Mouse (Mus musculus) liver, adult 2 months (tissue): ENCODE results near the gene Magi2. TPM values are rescaled to one million over a fixed set of nuclear protein-coding genes. Genes with fewer than 3 reads are reported as not detected.

Source experiments
- DNase-seq: peaks from one replicate; pipeline ENCODE4 v3.0.0-alpha.2; 2011; ENCODE audit warnings: low read depth, low spot score; ENCODE audit errors: extremely low read depth
- H3K27ac ChIP-seq: fragments of 200-500 bp; replicated peaks from 2 replicates; pipeline ENCODE4 v1.5.1; 2012; ENCODE audit warnings: low read depth, mild to moderate bottlenecking, control low read depth, inconsistent platforms, low read length; ENCODE audit not compliant: insufficient read depth
- H3K27me3 ChIP-seq: fragments of 200-500 bp; 2 replicates; pipeline ENCODE4 v1.6.1; 2012; ENCODE audit warnings: mild to moderate bottlenecking, moderate library complexity, low read length, inconsistent platforms; ENCODE audit not compliant: control insufficient read depth, insufficient read depth
- H3K36me3 ChIP-seq: fragments of 200-500 bp; 2 replicates; pipeline ENCODE4 v1.6.1; 2012; ENCODE audit warnings: low read length, inconsistent platforms; ENCODE audit not compliant: control insufficient read depth, insufficient read depth
- H3K4me1 ChIP-seq: fragments of 200-500 bp; 2 replicates; pipeline ENCODE4 v1.6.1; 2011; ENCODE audit warnings: low read length; ENCODE audit not compliant: control insufficient read depth, insufficient read depth
- H3K4me3 ChIP-seq: fragments of 200-500 bp; 2 replicates; pipeline ENCODE4 v1.5.1; 2011; ENCODE audit warnings: low read depth, mild to moderate bottlenecking, control low read depth, low read length, moderate library complexity; ENCODE audit not compliant: insufficient read depth
- H3K79me2 ChIP-seq: fragments of 200-500 bp; 2 replicates; pipeline ENCODE4 v1.6.1; 2012; ENCODE audit warnings: inconsistent platforms, mild to moderate bottlenecking, low read length, moderate library complexity; ENCODE audit not compliant: control insufficient read depth, insufficient read depth
- H3K9ac ChIP-seq: fragments of 200-500 bp; 2 replicates; pipeline ENCODE4 v1.6.1; 2012; ENCODE audit warnings: low read depth, mild to moderate bottlenecking, control low read depth, inconsistent platforms, low read length
- CTCF ChIP-seq: fragments of 200-500 bp; IDR thresholded peaks from 2 replicates; pipeline ENCODE4 v1.5.1; 2011; ENCODE audit warnings: low read depth, low read length, control low read depth
- POLR2A ChIP-seq: fragments of 200-500 bp; IDR thresholded peaks from 2 replicates; pipeline ENCODE4 v1.6.1; 2011; ENCODE audit warnings: low read length, control low read depth; ENCODE audit not compliant: insufficient read depth; ENCODE audit errors: extremely low read depth
- WGBS: fragments of 180-500 bp; shearing (Covaris S2); methylation state at CpG from one replicate; pipeline ENCODE4 v1.1.7; 2018; 5-methylcytosine and 5-hydroxymethylcytosine counted together
- polyA plus RNA-seq: library from polyadenylated mRNA; depleted of rRNA; stranded (reverse); fragments of >200 nt; gene quantifications from 2 replicates; pipeline ENCODE4 v1.2.3, GENCODE M21; 2012
- total RNA-seq: library from RNA; depleted of rRNA; stranded (reverse); fragments of >200 nt; gene quantifications from 2 replicates; pipeline ENCODE4 v1.2.3, GENCODE M21; 2014

Gene Magi2
- total and polyA plus RNA-seq, 2 experiments = 0.06 to 0.18 TPM

GRCm38 (mm10) chr5:19895893-19896292 is 669.1 kb downstream of the Magi2 start:
- Histone ChIP-seq H3K27me3 (no peaks in the 10 kb centered on the region), H3K4me1 (no peaks in the 10 kb centered on the region), H3K4me3 (no peak overlapping the region), H3K9ac (no peak overlapping the region), H3K27ac (no peak overlapping the region), H3K79me2 (no peaks in the 10 kb centered on the region), H3K36me3 (no peaks in the 10 kb centered on the region)
- WGBS = 71% methylated on average over 6 of the region's 6 CpGs
- TF ChIP-seq POLR2A = no peak
- TF ChIP-seq CTCF = no peak
- peak; percentile 24 for DNase-seq

- H3K9ac ChIP-seq = no peak overlapping the region
- H3K27me3 ChIP-seq = no peaks in the 10 kb centered on the region
- no peaks in the 10 kb centered on the region for H3K36me3 ChIP-seq
- no peaks in the 10 kb centered on the region for H3K4me1 ChIP-seq
- TF ChIP-seq CTCF (no peak), POLR2A (no peak)
- WGBS = 69% methylated on average over 8 of the region's 8 CpGs
- H3K4me3 ChIP-seq = no peak overlapping the region
- H3K27ac ChIP-seq = no peak overlapping the region
- no peak for DNase-seq
- H3K79me2 ChIP-seq = no peaks in the 10 kb centered on the region
These were observed 674.8 kb downstream of the Magi2 start for GRCm38 (mm10) chr5:19901625-19902024.

DNA sequence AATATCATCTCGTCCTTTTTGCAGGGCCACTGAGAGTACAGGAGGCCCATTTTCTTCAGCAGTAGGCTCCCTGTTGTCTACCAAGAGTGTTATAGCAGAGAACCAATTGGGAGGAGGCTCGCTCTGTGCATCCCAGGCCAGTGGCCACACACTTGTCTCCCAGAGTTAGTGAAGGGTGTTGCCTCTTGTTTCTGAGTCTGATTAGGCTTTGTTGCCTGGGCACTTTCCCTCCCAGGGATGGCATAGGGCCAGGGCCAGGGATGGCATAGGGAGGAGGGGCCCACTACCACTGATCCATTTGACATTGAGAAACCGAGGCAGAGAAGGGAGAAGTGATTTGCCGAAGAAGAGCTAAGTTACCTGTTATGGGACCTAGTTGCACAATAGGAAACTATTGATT is 679.8 kb downstream of the Magi2 start:
- Histone ChIP-seq H3K27ac (no peak overlapping the region), H3K4me1 (no peaks in the 10 kb centered on the region), H3K4me3 (no peak overlapping the region), H3K27me3 (no peaks in the 10 kb centered on the region), H3K9ac (no peak overlapping the region), H3K36me3 (no peaks in the 10 kb centered on the region), H3K79me2 (no peaks in the 10 kb centered on the region)
- no peak for DNase-seq
- TF ChIP-seq CTCF (no peak), POLR2A (no peak)
- WGBS = 63% methylated on average over 4 of the region's 4 CpGs

- WGBS = 8% methylated on average over 12 of the region's 12 CpGs
- no peaks in the 10 kb centered on the region for H3K79me2 ChIP-seq
- TF ChIP-seq CTCF = no peak
- TF ChIP-seq POLR2A = no peak
- no peaks in the 10 kb centered on the region for H3K4me1 ChIP-seq
- H3K36me3 ChIP-seq = no peaks in the 10 kb centered on the region
- H3K9ac ChIP-seq = no peak overlapping the region
- no peaks in the 10 kb centered on the region for H3K27me3 ChIP-seq
- no peak for DNase-seq
- no peak overlapping the region for H3K27ac ChIP-seq
- no peak overlapping the region for H3K4me3 ChIP-seq
These were observed 680.6 kb downstream of the Magi2 start for GRCm38 (mm10) chr5:19907381-19907982.

DNA sequence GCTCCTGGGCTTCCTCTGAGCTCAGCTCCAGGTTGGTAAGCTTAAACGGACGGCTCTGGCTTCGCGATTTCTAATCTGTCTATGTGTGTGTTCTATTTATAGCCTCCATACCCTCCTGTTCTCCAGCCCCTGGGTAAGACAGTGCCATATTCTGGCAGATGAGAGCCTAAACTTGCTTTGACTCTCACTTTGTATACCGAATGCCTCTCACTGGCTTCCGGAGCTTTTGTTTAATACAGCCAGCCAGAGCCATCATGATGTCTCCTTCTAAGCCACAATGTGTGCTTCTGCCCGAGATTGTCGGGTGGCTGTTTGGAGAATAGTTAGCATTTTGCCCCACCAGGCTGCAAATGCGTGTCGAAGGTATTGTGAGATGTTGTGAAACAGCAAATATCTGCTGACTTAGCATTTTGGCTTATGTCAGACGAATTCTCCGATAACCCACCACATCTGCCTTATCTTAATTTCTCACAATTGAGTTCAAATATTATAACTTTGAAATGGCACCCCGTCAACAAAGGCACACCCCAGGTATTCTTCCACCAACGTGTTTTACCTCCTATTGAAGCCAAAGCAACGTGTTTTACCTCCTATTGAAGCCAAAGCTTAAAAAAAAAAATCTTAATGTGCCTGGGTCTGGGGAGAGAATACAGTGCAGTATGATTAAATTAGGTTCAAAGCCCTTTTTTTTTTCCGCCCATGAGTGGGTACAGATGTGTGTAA is 681.3 kb downstream of the Magi2 start:
- Histone ChIP-seq H3K9ac (no peak overlapping the region), H3K4me1 (no peaks in the 10 kb centered on the region), H3K27me3 (no peaks in the 10 kb centered on the region), H3K4me3 (no peak overlapping the region), H3K36me3 (no peaks in the 10 kb centered on the region), H3K27ac (no peak overlapping the region), H3K79me2 (no peaks in the 10 kb centered on the region)
- no peak for DNase-seq
- TF ChIP-seq CTCF (no peak), POLR2A (no peak)
- WGBS = 5% methylated on average over 16 of the region's 16 CpGs

DNA sequence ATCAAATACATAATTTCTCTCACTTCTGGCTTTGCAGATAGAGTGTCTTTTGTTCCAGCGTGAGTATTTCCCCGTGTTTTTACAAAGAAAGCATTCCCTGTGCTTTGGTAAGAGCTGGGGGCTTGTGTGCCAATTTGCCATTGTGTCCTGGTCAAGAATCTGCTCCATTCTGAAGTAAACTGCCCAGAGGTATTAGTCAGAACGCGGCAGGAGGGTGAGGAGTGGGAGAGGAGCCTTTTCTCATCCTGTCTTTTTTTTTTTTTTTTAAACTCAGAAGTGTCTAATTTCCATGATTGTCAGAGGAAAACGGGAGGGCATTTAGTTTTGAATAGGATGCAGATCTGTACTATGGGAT is 681.8 kb downstream of the Magi2 start:
- TF ChIP-seq CTCF (no peak), POLR2A (no peak)
- Histone ChIP-seq H3K9ac (no peak overlapping the region), H3K36me3 (no peaks in the 10 kb centered on the region), H3K4me1 (no peaks in the 10 kb centered on the region), H3K27ac (no peak overlapping the region), H3K27me3 (no peaks in the 10 kb centered on the region), H3K79me2 (no peaks in the 10 kb centered on the region), H3K4me3 (no peak overlapping the region)
- DNase-seq = no peak
- WGBS = 6% methylated on average over 5 of the region's 5 CpGs
